22 mouse cellular contexts compared by ENCODE assay signal in genomic region chr9:59544739-59545138, GRCm38 (mm10). TPM values are rescaled to one million over a fixed set of nuclear protein-coding genes. Genes with fewer than 3 reads are reported as not detected.
DNase-seq lines count a peak whose midpoint lies in the region; ATAC-seq and TF ChIP-seq lines count a peak whose summit lies in the region.
"Had no signal": no experiment of that assay in that cellular context is flagged by ENCODE, and none has a peak within 500 bp of the region (broad histone marks: within the 10 kb centered on the region; RNA-seq: fewer than 3 reads in every experiment).

No protein-coding gene starts in this region.

- H3K9ac ChIP-seq in CH12.LX (ENCODE audit: insufficient read depth, low read depth), result no peak overlapping the region
- no peak overlapping the region for H3K9ac ChIP-seq in kidney, embryonic 15.5 days
- H3K9ac ChIP-seq: forebrain, embryonic 15.5 days; limb, embryonic 12.5 days; lung, embryonic 15.5 days; midbrain, embryonic 12.5 days had no signal

- ATAC-seq in granulocyte monocyte progenitor cell, adult 5-6 weeks (replicated peaks; ENCODE audit: poor library complexity, severe bottlenecking), result peak; percentile 85
- ATAC-seq in monocyte, adult 5-6 weeks (replicated peaks; ENCODE audit: insufficient number of reproducible peaks, low FRiP score, low TSS enrichment, poor library complexity, severe bottlenecking), result peak; percentile 80
- no peak for ATAC-seq in kidney, embryonic 15.5 days (replicated peaks; ENCODE audit: low FRiP score)
- ATAC-seq: forebrain, embryonic 15.5 days; hindbrain, embryonic 16.5 days had no signal

- intact Hi-C loops in heart, postnatal 25 days (cut with DNase I), result no loop called here

- H3K27ac ChIP-seq in CH12.LX (ENCODE audit: insufficient read depth, low read depth), result no peak overlapping the region
- H3K27ac ChIP-seq in kidney, embryonic 15.5 days, result no peak overlapping the region
- H3K27ac ChIP-seq: forebrain, embryonic 15.5 days; gastrocnemius, adult 2 months; left cerebral cortex, adult 2 months; limb, embryonic 12.5 days; lung, embryonic 15.5 days; midbrain, embryonic 12.5 days had no signal

- in situ Hi-C loops in CH12.LX (cut with MboI; ENCODE audit: low pct_ligation_motif_present, low pct_unique_long_range_greater_than_20kb, low sequenced_read_pairs), result no loop called here

- peaks cover 13 to 44% of the 10 kb centered on the region in 2 experiments for H3K4me1 ChIP-seq in CH12.LX (ENCODE audit: control insufficient read depth in 1 of 2, insufficient read depth in 2 of 2)
- peaks cover 13% of the 10 kb centered on the region for H3K4me1 ChIP-seq in kidney, embryonic 15.5 days

- TF ChIP-seq EP300 in CH12.LX (IDR thresholded peaks at IDR 0.05; ENCODE audit: low read length), result peak; percentile 81

- no peaks in the 10 kb centered on the region for H3K9me3 ChIP-seq in CH12.LX (replicated peaks; ENCODE audit: low read length)
- no peaks in the 10 kb centered on the region for H3K9me3 ChIP-seq in kidney, embryonic 15.5 days (replicated peaks)
- H3K9me3 ChIP-seq: forebrain, embryonic 15.5 days; limb, embryonic 12.5 days; lung, embryonic 15.5 days; midbrain, embryonic 12.5 days had no signal

- H3K27me3 ChIP-seq in CH12.LX (replicated peaks), result no peaks in the 10 kb centered on the region
- H3K27me3 ChIP-seq in kidney, embryonic 15.5 days, result no peaks in the 10 kb centered on the region
- H3K27me3 ChIP-seq: forebrain, embryonic 15.5 days; limb, embryonic 12.5 days; lung, embryonic 15.5 days had no signal

- H3K36me3 ChIP-seq in CH12.LX (replicated peaks in 1 of 2; ENCODE audit: control insufficient read depth in 1 of 2, insufficient read depth in 1 of 2, low read length in 1 of 2), result peaks cover 8 to 28% of the 10 kb centered on the region in 2 experiments
- 0 out of 2 replicates have a peak, but pooled peaks cover 5% of the 10 kb centered on the region for H3K36me3 ChIP-seq in kidney, embryonic 15.5 days
- H3K36me3 ChIP-seq: forebrain, embryonic 15.5 days; lung, embryonic 15.5 days; midbrain, embryonic 12.5 days had no signal

- peaks cover 22% of the 10 kb centered on the region for H3K79me2 ChIP-seq in CH12.LX (replicated peaks; ENCODE audit: control insufficient read depth, extremely low read depth, insufficient read depth, poor library complexity, severe bottlenecking)

- no peak for TF ChIP-seq POLR2A in CH12.LX (IDR thresholded peaks at IDR 0.05; ENCODE audit: low read depth, low read length)

- no peak overlapping the region for H3K4me2 ChIP-seq in CH12.LX (ENCODE audit: insufficient read depth, low read depth, poor library complexity, severe bottlenecking)
- no peak overlapping the region for H3K4me2 ChIP-seq in kidney, embryonic 15.5 days
- H3K4me2 ChIP-seq: forebrain, embryonic 15.5 days; limb, embryonic 12.5 days; lung, embryonic 15.5 days; midbrain, embryonic 12.5 days had no signal

- no peak overlapping the region for H3K4me3 ChIP-seq in CH12.LX (replicated peaks in 1 of 3; ENCODE audit: low read depth in 2 of 3, low read length in 2 of 3, poor library complexity in 1 of 3)
- no peak overlapping the region for H3K4me3 ChIP-seq in kidney, embryonic 15.5 days (replicated peaks)
- H3K4me3 ChIP-seq: forebrain, embryonic 15.5 days; gastrocnemius, adult 2 months; left cerebral cortex, adult 2 months; limb, embryonic 12.5 days; lung, embryonic 15.5 days; midbrain, embryonic 12.5 days had no signal

- no peak for TF ChIP-seq RAD21 in CH12.LX (IDR thresholded peaks at IDR 0.05; ENCODE audit: low read depth, low read length)

- no peak for TF ChIP-seq CTCF in CH12.LX (conservative IDR thresholded peaks at IDR 0.05 in 1 of 2, IDR thresholded peaks at IDR 0.05 in 1 of 2; ENCODE audit: low read depth in 2 of 2, low read length in 2 of 2)

- DNase-seq in heart, adult 11 months, result peak; percentile 95
- DNase-seq in heart, postnatal 25 days (ENCODE audit: low spot score), result no peak
- no peak for DNase-seq in CH12.LX (ENCODE audit: extremely low read depth)
- no peak for DNase-seq in urinary bladder, postnatal 10 days (ENCODE audit: low spot score)
- DNase-seq in gastrocnemius, postnatal 10 days, result no peak
- DNase-seq: cerebellum, adult 8-10 months; gastrocnemius, adult 2 months; heart, postnatal 10 days; kidney, adult 2 months; right cerebral cortex, postnatal 25 days; thymus, adult 2 months had no signal

- 79% methylated on average over 5 of the region's 5 CpGs for WGBS in kidney, embryonic 15.5 days

- dilution Hi-C loops in CH12.LX (cut with MboI; ENCODE audit: extremely low pct_ligation_motif_present, extremely low pct_unique_long_range_greater_than_20kb, low sequenced_read_pairs), result no loop called here

TF ChIP-seq in CH12.LX, 34 proteins besides CTCF, POLR2A, EP300 and RAD21:
- no peak for TF ChIP-seq CHD1 (IDR thresholded peaks at IDR 0.05; ENCODE audit: low read depth, low read length)
- peak; percentile 65 for TF ChIP-seq IRF4 (IDR thresholded peaks at IDR 0.05; ENCODE audit: low read depth, low read length)

RNA-seq across cellular contexts. Expression of gene Tmem202, which starts 5.1 kb away (rescaled TPM):
- total RNA-seq in heart, postnatal 25 days (2021), result under 1 TPM; 0.52 to 0.64 TPM
- total RNA-seq in CH12.LX (2012; rRNA removed) (0.64 and 0.97 TPM in 2 replicates), CH12.LX (2014; rRNA removed) (0.20 TPM in 1 of 2 replicates, not detected in the other)
- not detected in 2 replicates for polyA plus RNA-seq in CH12.LX (2012; ENCODE audit: insufficient read length, low read depth)
- total RNA-seq in granulocyte monocyte progenitor cell, adult 5-6 weeks (2014; fragmentation: Nextera tagmentation), result not detected in 2 replicates
- not detected in 2 replicates for total RNA-seq in granulocyte monocyte progenitor cell, adult 5-6 weeks (2017)
- total RNA-seq in monocyte, adult 5-6 weeks (2017), result 0.39 TPM in 1 of 3 replicates, not detected in the others
- polyA plus RNA-seq in kidney, embryonic 15.5 days (2015; fragmentation: Nextera tagmentation; extraction: Ambion mirVana), result 0.26 TPM in 1 of 2 replicates, not detected in the other
- under 1 TPM; 0.56 to 0.63 TPM for total RNA-seq in gastrocnemius, postnatal 10 days (2021)
- polyA plus RNA-seq: kidney, adult 2 months; large intestine, adult 2 months; lung, embryonic 15.5 days; midbrain, embryonic 12.5 days had no signal

RNA-seq across cellular contexts. Expression of gene Hexa, which starts 5.4 kb away (rescaled TPM):
- total RNA-seq in heart, postnatal 25 days (2021), result 10 to 100 TPM; 36.8 TPM
- total RNA-seq in CH12.LX (2012; rRNA removed) (61.7 and 65.8 TPM in 2 replicates), CH12.LX (2014; rRNA removed) (33.6 and 38.0 TPM in 2 replicates)
- 35.6 and 37.1 TPM in 2 replicates for polyA plus RNA-seq in CH12.LX (2012; ENCODE audit: insufficient read length, low read depth)
- total RNA-seq in granulocyte monocyte progenitor cell, adult 5-6 weeks (2014; fragmentation: Nextera tagmentation), result 172 and 180 TPM in 2 replicates
- 206 TPM in 2 replicates for total RNA-seq in granulocyte monocyte progenitor cell, adult 5-6 weeks (2017)
- 97.3 to 114 TPM (median 107 TPM) in 3 replicates for total RNA-seq in monocyte, adult 5-6 weeks (2017)
- polyA plus RNA-seq in kidney, embryonic 15.5 days (2015; fragmentation: Nextera tagmentation; extraction: Ambion mirVana), result 58.9 and 67.1 TPM in 2 replicates
- total RNA-seq in gastrocnemius, postnatal 10 days (2021), result 10 to 100 TPM; 25.7 to 37.4 TPM

RNA-seq across cellular contexts. Expression of gene Celf6, which starts 33.0 kb away (rescaled TPM):
- total RNA-seq in heart, postnatal 25 days (2021), result not detected
- total RNA-seq in CH12.LX (2012; rRNA removed), result not detected in 2 replicates
- total RNA-seq in CH12.LX (2014; rRNA removed), result not detected in 2 replicates
- polyA plus RNA-seq in CH12.LX (2012; ENCODE audit: insufficient read length, low read depth), result not detected in 2 replicates
- total RNA-seq in granulocyte monocyte progenitor cell, adult 5-6 weeks (2014; fragmentation: Nextera tagmentation), result not detected in 2 replicates
- not detected in 2 replicates for total RNA-seq in granulocyte monocyte progenitor cell, adult 5-6 weeks (2017)
- not detected in 3 replicates for total RNA-seq in monocyte, adult 5-6 weeks (2017)
- polyA plus RNA-seq in kidney, embryonic 15.5 days (2015; fragmentation: Nextera tagmentation; extraction: Ambion mirVana), result 0.69 and 2.5 TPM in 2 replicates
- not detected for total RNA-seq in gastrocnemius, postnatal 10 days (2021)
- total RNA-seq: gastrocnemius, adult 2 months; heart, adult 8-10 months; heart, postnatal 10 days had no signal
- polyA plus RNA-seq: thymus, adult 2 months had no signal

RNA-seq across cellular contexts. Expression of gene Arih1, which starts 58.3 kb away (rescaled TPM):
- 10 to 100 TPM; 72.9 to 84.7 TPM for total RNA-seq in heart, postnatal 25 days (2021)
- 52.4 and 57.4 TPM in 2 replicates for total RNA-seq in CH12.LX (2012; rRNA removed)
- 38.7 and 45.2 TPM in 2 replicates for total RNA-seq in CH12.LX (2014; rRNA removed)
- 68.7 and 70.9 TPM in 2 replicates for polyA plus RNA-seq in CH12.LX (2012; ENCODE audit: insufficient read length, low read depth)
- total RNA-seq in granulocyte monocyte progenitor cell, adult 5-6 weeks (2014; fragmentation: Nextera tagmentation), result 70.9 and 79.7 TPM in 2 replicates
- 59.9 and 89.5 TPM in 2 replicates for total RNA-seq in granulocyte monocyte progenitor cell, adult 5-6 weeks (2017)
- total RNA-seq in monocyte, adult 5-6 weeks (2017), result 109 to 145 TPM (median 136 TPM) in 3 replicates
- polyA plus RNA-seq in kidney, embryonic 15.5 days (2015; fragmentation: Nextera tagmentation; extraction: Ambion mirVana), result 16.3 and 18.4 TPM in 2 replicates
- total RNA-seq in gastrocnemius, postnatal 10 days (2021), result 10 to 100 TPM; 79.2 to 92.0 TPM
